Mouse (Mus musculus) embryonic stem cell, embryonic (primary cell): Measurements from ENCODE around the gene Gadd45g.

Experiments
- CTCF ChIA-PET, 4 experiments: fragments of 300-600 bp in 2 of 4; fragments of 350-600 bp in 2 of 4; sonication (Branson Sonifier 250); formaldehyde crosslinking; loops; one replicate each; lab custom pipeline; 2022; ENCODE audit warnings: inconsistent platforms in 2 of 4; lab: Charles Lee
- POLR2A ChIA-PET, 4 experiments: fragments of 300-600 bp in 2 of 4; fragments of 350-600 bp in 2 of 4; sonication (Branson Sonifier 250); formaldehyde crosslinking; loops; one replicate each; lab custom pipeline; 2022; ENCODE audit warnings: antibody characterized with exemption in 4 of 4, inconsistent platforms in 1 of 4; lab: Charles Lee

Gene Gadd45g

DNA sequence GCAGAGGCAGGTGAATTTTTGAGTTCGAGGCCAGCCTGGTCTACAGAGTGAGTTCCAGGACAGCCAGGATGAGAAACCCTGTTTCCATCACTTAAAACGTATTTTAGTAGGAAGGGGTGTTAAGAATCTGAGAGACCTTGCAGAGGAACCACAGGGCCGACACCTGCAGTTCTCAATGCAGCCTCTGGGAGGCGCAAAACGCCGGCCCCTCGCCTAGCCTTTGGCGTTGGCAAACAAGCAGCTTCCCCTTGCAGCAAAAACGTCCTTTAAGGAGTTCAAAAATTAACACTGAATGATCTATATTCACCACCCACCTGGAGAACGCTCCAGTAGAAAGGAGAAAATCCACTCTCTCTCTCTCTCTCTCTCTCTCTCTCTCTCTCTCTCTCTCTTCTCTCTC is 1.8 kb upstream of the Gadd45g start:
- CTCF ChIA-PET: interaction anchor here (0.6 to 3.8 kb wide), 50 partner anchors 10 to 880 kb away, joined by 3 to 38 read pairs (median 4); partner anchors contain the start of gene Secisbp2 (in 1 of the 4)
- POLR2A ChIA-PET: interaction anchor here in 3 of 4 experiments (0.6 to 7.5 kb wide), 21 partner anchors 11 to 1370 kb away, joined by 3 to 119 read pairs (median 3); no protein-coding TSS in a partner anchor

DNA sequence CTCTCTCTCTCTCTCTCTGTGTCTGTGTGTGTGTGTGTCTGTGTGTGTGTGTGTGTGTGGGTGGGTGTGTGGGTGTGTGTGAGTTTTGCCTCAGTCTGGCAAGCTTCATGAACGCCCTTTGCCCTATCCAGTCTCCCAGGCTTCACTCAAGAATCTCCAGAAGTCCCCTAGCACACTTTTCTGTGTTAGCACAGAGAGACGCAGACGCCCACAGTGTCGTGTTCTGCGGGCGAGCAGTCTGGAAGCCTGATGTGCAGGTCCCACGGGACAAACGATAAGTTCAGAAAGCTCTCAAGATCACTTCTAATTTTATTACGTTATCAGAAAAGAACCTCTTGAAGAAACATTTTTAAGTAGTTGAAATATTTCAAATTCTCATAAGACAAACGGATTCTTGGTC is 1.4 kb upstream of the Gadd45g start:
- CTCF ChIA-PET: interaction anchor here (0.6 to 3.8 kb wide), 40 partner anchors 11 to 721 kb away, joined by 3 to 38 read pairs (median 4); partner anchors contain the start of gene Secisbp2 (in 1 of the 4)
- POLR2A ChIA-PET: interaction anchor here (0.6 to 7.5 kb wide), 26 partner anchors 13 to 408 kb away, joined by 3 to 119 read pairs (median 4); no protein-coding TSS in a partner anchor

DNA sequence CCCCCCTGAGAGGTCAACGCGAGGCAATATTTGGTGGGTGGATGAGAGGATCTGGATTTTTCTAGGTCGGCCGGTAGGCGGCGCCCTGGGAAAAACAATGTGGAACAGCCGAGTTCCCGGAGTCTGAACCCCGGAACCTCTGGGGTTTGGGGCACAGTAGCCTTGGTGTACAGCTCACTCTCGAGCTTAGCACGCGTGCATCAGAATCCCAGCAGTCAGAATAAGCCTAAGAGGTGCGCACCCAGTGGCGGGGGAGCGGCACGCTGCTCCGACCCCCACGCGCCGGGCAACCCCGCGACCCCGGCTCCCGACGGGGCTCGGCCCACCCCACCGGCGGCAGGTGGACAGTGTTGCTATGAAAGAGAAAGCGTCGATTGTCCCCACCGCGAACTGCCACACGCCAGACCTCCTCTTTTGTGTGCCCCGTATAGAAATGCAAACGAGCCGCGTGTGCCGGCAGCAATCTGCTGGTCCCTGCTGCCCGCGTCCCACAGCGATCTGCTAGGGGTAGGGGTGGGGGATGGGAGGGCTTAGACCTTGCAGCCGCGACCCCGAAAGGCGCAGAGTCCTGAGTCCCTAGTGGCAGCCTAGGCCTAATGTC is 787 bp upstream of the Gadd45g start:
- ChIA-PET CTCF (interaction anchor here (0.5 to 3.8 kb wide), 26 partner anchors 12 to 760 kb away, joined by 3 to 38 read pairs (median 4); no protein-coding TSS in a partner anchor), POLR2A (interaction anchor here (0.6 to 7.5 kb wide), 44 partner anchors 13 to 830 kb away, joined by 3 to 119 read pairs (median 4); partner anchors contain the start of gene Secisbp2 (in 1 of the 4))

DNA sequence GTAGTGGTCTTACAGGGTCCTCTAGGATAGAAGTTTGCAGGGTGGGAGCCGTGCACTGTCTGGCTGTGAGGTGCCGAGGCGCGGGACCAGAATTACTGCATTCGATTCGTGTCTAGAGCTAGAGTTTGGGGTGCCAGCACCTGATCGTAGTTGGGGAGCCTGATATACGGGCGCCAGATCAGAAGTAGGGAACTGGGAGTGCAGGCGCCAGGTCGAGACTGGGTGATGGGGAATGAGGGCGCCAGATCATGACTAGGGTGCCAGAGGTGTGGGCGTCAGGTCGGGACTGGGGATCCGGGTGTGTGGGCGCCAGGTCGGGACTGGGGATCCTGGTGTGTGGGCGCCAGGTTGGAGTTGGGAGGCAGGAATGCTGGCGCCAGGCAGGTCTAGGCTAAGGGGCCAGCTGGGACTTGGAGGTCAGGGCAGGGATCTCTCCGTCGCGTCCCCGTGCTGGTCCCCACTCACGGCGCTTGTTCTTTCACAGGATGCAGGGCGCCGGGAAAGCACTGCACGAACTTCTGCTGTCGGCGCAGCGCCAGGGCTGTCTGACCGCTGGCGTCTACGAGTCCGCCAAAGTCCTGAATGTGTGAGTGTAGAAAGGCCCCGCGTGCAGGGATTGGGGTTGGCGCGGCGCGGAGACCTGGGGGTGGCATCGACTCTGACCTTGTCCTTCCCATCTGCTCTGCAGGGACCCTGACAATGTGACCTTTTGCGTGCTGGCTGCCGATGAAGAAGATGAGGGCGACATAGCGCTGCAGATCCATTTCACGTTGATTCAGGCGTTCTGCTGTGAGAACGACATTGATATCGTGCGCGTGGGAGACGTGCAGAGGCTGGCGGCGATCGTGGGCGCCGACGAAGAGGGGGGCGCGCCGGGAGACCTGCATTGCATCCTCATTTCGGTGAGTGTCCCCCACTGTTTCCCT is 653 bp downstream of the Gadd45g start:
- POLR2A ChIA-PET: interaction anchor here (0.6 to 7.5 kb wide), 40 partner anchors 11 to 797 kb away, joined by 3 to 119 read pairs (median 5); partner anchors contain the start of gene Secisbp2 (in 1 of the 4)
- CTCF ChIA-PET: interaction anchor here in 2 of 4 experiments (0.7 to 3.8 kb wide), 3 partner anchors 356 to 406 kb away, joined by 4 to 38 read pairs (median 12); no protein-coding TSS in a partner anchor

DNA sequence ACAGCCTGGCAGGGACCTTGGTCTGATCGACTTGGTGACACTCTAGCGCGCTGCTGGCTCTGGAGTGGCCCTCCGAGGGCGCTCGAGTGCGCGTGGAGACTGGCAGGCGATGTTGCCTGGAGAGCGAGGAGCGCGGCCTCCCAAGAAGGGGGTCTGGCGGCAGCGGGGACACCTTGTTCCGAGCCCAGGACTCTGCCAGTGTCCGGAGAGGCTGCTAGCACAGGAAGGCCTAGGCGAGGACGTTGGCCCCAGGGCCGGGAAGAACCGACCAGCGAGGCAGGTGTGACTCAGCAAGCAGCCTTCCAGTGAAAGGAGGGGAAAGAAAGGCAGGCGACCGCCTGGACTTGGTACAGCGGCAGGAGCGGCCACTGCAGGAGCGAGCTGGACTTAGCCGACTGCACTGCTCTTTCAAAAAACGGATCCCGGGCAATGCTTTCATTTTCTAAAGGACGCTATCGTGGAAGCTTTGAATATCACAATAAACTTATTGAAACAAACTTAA is 1.6 kb downstream of the Gadd45g start:
- ChIA-PET POLR2A (interaction anchor here in 3 of 4 experiments (0.6 to 7.5 kb wide), 47 partner anchors 10 to 714 kb away, joined by 3 to 119 read pairs (median 4); no protein-coding TSS in a partner anchor), CTCF (interaction anchor here (0.6 to 1.7 kb wide), 9 partner anchors 128 to 405 kb away, joined by 3 to 10 read pairs (median 5); no protein-coding TSS in a partner anchor)

DNA sequence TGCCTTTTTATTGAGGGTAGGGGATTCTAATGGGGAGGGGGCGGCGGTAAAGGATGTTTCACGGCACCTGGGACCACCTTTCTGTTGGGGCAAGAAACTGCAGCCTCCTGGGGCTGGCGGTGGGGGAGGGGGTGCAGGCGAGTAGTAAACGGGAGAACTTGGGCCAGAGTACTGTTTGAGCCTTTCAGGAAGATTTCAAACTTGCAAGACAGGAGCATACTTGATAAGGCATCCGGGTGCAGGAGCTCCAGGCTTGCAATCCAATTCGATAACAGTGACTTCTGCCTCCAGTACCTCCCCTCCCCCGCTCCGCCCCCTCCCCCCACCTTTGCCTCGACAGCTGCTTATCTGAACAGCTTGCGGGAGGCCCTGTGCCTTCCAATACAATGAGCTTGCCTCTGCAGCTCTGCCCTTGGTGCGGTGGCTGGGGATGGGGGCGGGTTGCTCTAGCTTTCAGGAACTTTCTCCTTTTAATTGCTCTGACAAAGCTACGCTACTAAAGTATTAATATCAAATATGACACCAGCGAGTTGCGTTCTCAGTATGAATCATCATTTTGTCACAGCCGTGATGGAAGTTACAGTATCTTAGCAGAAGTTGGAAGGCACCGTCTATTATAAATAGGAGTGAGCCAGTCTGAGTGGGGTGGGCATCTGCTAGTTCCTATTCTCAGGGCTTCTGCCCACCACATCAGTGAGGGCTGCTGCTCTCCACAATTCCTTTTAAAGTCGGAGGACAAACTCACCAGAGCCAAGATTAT is 2.2 kb downstream of the Gadd45g start:
- ChIA-PET CTCF (interaction anchor here (0.6 to 1.7 kb wide), 15 partner anchors 14 to 608 kb away, joined by 3 to 15 read pairs (median 5); no protein-coding TSS in a partner anchor), POLR2A (interaction anchor here in 3 of 4 experiments (0.6 to 7.5 kb wide), 61 partner anchors 10 to 1624 kb away, joined by 3 to 119 read pairs (median 4); no protein-coding TSS in a partner anchor)

DNA sequence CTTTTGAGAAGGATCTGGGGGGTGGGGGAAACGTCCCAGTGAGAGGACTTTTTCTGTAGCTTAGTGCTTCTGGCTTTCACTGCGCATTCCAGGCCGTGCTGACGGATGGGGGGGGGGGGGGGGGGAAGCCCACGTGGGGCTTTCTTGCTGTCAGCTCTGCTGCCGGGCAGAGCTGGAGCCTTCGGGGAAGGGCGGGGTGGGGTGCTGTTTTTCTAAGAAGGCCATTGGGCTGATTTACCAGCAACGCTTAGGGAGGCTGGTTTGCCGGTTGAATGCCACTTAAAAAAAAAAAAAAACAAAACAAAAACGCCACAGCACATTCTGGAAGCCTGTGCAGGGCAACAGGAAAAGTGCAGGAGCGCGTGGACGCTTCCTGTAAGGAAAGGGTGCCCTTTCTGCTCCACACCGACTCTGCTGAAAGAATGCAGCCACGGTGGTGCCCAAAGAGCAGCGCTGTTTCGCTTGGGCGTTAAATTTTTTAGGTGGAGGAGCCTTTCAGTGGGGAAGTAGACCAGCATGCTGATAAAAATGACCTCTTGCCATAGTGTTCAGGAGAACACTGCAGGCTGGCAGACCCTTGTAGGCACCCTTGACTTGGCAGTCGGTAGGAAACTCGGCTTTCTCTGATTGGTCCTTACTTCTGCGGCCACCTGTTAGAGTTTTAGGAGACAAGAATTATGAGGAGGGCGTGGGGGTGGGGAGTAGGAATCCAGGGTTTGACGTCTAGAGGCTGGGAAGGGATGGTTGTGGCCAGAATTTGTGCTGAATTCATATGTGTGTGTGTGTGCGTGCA is 3.0 kb downstream of the Gadd45g start:
- ChIA-PET POLR2A (interaction anchor here in 3 of 4 experiments (0.6 to 7.5 kb wide), 48 partner anchors 9 to 1623 kb away, joined by 3 to 119 read pairs (median 4); no protein-coding TSS in a partner anchor), CTCF (interaction anchor here in 2 of 4 experiments (0.6 to 1.7 kb wide), 13 partner anchors 13 to 608 kb away, joined by 3 to 15 read pairs (median 4); no protein-coding TSS in a partner anchor)

DNA sequence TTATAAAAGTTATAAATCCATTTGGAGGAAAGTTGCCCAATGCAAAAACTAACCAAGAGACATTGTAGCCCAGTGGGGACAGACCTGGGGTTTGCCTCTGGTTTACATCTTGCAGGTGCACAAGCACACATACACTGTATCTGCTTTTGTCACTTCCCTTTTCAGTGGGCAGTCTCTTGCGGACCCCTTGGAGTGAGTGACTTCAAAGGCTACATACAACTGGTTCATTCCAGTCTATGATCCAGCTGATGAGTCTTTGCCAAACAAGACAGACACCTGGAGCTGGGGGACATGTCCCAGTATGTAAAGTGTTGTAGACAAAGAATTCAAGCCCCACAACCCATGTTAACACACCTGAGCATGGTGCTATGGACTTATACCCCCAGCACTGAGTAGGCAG is 4.1 kb downstream of the Gadd45g start:
- CTCF ChIA-PET: no interaction called here
- POLR2A ChIA-PET: interaction anchor here in 1 of 4 experiments (2.8 to 7.5 kb wide), 2 partner anchors 70 to 124 kb away, joined by 31 to 119 read pairs; no protein-coding TSS in a partner anchor

DNA sequence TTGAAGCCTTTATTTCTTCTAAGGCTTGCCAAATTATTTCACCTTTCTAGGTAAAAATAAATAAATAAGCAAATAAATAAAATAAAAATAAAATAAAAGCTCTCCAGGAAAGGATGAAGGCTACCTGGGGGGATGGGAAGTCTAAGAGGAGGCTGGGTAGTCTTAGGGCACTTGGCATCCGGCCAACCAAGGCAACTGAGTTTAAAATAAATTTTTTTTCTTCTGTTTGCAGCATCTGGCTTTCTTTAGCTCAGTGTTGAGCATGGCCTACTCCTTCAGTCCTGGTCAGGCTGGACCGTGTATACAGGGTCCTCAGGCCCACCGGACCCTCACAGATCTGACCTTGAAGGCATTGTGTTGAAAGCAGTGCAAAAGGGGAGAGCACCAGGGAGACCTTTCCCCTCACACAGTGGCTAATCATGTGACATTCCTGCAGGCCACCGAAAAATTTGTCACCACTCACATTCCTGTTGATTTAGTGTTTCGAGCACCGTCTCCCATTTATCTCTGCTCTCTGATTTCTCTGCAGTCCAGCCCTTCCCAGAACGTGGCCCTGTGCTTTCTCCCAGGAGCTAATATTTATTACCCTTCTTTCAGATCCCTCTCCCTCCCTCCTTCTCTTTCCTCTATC is 6.2 kb downstream of the Gadd45g start:
- POLR2A ChIA-PET: interaction anchor here in 3 of 4 experiments (0.6 to 3.3 kb wide), 12 partner anchors 10 to 1368 kb away, joined by 3 to 10 read pairs (median 3); no protein-coding TSS in a partner anchor
- CTCF ChIA-PET: interaction anchor here in 1 of 4 experiments (0.7 kb wide), 1 partner anchor 432 kb away, joined by 3 read pairs; no protein-coding TSS in a partner anchor

DNA sequence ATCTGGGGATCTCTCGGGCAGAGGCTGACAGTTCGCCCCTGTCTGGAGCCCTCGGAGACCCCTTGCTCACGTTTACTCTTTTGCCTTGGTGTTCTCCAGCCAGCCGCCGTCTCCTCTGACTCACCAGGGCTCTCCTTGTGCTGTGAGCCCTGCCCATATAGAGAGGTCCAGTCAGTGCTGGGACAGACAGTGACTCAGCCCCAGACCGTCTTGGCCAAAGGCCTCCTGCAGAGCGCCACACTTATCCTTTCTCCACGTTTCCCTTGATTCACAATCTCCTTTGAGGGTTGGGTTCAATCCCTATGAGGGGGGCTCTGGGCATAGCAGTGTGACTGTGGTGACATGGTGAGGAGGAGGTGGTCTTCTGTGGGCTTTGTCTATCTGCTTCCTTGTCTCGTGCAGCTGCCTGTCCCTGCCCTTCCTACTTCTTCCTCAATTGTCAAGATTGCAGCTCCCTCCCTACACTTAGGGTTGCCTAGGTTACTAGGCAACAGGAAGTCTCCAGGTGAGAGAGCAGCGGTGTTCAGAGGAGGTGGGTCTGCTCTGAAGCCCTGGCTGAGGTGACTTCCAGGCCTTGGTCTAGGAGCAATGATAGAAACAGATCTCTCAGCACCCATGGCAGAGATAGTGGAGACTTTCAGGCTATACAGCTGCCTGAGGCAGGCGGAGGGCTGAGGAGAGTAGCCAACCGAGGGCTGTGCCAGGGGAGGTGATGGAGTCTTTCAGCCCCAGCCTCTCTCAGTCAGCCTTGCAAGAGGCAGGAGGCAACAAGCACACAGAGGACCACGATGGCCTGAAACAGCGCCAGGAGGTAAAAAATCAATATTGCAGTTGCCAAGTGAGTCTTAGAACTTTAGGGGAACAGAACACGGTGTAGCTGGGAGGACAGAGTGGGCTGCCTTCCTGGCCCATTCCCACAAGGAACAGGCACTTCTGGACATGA is 7.1 kb downstream of the Gadd45g start:
- ChIA-PET POLR2A (interaction anchor here in 3 of 4 experiments (0.5 to 3.3 kb wide), 9 partner anchors 13 to 453 kb away, joined by 3 to 10 read pairs (median 3); no protein-coding TSS in a partner anchor), CTCF (interaction anchor here in 1 of 4 experiments (0.7 kb wide), 1 partner anchor 431 kb away, joined by 3 read pairs; no protein-coding TSS in a partner anchor)

DNA sequence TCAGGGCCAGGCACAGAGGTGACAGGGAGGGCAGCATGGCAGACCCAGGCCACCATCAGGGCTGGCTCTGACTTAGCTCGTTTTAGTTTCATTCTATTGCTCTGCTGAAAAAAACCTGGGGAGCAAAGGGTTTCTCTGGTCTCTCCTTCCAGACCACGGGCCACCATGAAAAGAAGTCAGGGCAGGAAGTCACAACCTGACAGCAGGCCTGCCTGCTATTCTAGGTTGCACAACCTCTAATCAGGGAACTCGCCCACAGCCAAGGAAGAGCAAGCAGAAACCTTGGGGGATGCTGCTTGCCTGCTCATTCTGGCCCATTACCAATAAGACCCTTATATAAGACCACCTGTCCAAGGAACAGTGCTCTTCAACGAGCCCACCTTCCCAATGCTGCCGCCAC is 9.1 kb downstream of the Gadd45g start:
- CTCF ChIA-PET: interaction anchor here in 1 of 4 experiments (0.6 kb wide), 1 partner anchor 304 kb away, joined by 3 read pairs; no protein-coding TSS in a partner anchor
- POLR2A ChIA-PET: no interaction called here

DNA sequence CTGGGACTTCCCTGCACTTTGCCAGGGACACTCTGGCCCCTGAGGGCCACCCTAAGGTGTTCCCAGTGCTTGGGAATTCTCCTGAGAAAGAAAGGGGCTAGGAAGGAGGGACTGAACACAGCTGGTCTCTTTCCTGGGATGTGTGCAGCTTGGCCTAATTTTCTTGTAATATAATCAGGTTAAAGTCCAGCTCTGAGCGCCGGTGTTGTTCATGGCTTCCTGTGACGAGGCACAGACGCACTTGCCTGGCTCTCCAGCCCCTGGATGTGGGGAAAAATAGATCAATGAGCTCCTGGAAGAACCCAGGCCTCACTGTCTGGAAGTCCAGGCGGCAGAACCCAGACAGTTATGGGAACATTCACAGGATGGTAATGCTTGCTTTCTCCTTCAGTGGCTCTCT is 10.7 kb downstream of the Gadd45g start:
- POLR2A ChIA-PET: interaction anchor here in 2 of 4 experiments (0.7 to 3.8 kb wide), 4 partner anchors 9 to 231 kb away, joined by 3 to 25 read pairs (median 4); partner anchors contain the start of gene Gadd45g (in 1 of the 2)

DNA sequence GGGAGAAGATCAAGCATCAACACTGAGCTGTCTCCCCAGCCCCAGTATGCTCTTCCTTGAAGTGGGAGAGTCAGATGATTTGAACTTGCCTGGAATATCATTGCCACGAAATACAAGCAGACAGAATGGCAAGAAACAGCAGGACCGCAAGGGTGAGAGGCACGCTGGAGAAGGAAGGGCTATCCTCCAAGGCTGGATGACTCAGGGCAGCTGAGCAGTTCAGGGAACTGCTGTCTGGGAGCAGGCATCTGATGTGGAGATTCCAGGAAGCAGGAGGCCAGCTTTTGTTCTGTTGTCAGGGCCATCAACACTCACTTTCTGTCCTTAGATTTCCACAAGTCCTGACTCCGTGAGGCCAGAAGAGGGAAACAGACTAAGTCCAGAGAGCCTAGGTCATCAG is 12.0 kb downstream of the Gadd45g start:
- CTCF ChIA-PET: interaction anchor here in 1 of 4 experiments (0.6 to 1.1 kb wide), 3 partner anchors 14 to 1146 kb away, joined by 3 to 7 read pairs (median 3); no protein-coding TSS in a partner anchor
- POLR2A ChIA-PET: interaction anchor here in 2 of 4 experiments (0.7 to 3.8 kb wide), 9 partner anchors 10 to 374 kb away, joined by 3 to 25 read pairs (median 3); partner anchors contain the start of gene Gadd45g (in 1 of the 2)

More for the DNA sequence above, 10.7 kb downstream of the Gadd45g start:
- CTCF ChIA-PET: interaction anchor here in 1 of 4 experiments (1.1 kb wide), 1 partner anchor 12 kb away, joined by 7 read pairs; no protein-coding TSS in a partner anchor

DNA sequence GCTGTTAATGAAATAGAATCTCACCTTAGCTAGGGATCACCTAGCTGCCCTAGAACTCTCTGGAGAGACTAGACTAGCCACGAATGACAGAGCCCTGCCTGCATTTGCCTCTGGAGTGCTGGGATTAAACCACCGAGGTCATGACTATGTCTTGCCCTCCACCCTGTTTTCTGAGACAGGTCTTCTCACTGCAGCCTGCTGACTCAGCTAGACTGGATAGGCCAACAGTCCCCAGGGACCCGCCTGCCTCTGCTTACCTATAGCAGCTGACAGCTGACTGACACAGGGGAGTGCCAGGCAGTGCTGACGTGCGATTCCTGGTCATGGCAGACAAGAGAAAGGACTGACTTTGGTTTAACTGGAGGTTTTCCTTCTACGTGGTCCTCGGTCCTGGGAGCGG is 12.7 kb downstream of the Gadd45g start:
- ChIA-PET CTCF (interaction anchor here in 2 of 4 experiments (0.6 to 1.0 kb wide), 3 partner anchors 14 to 369 kb away, joined by 3 to 6 read pairs (median 3); no protein-coding TSS in a partner anchor), POLR2A (interaction anchor here in 2 of 4 experiments (1.0 to 3.8 kb wide), 7 partner anchors 11 to 115 kb away, joined by 3 to 25 read pairs (median 3); partner anchors contain the start of gene Gadd45g (in 2 of the 2))
